Comparison of ENCODE assay signal across 10 mouse cellular contexts in genomic region chr8:87539829-87540394, GRCm38 (mm10). TPM values are rescaled to one million over a fixed set of nuclear protein-coding genes. Genes with fewer than 3 reads are reported as not detected.
A peak's percentile ranks its signal among the peaks of the same experiment; 100 is the strongest.
DNase-seq lines count a peak whose midpoint lies in the region; ATAC-seq and TF ChIP-seq lines count a peak whose summit lies in the region.
"Had no signal": no experiment of that assay in that cellular context is flagged by ENCODE, and none has a peak within 500 bp of the region (broad histone marks: within the 10 kb centered on the region; RNA-seq: fewer than 3 reads in every experiment).

No protein-coding gene starts in this region.

- H3K4me3 ChIP-seq in limb, embryonic 12.5 days (replicated peaks), result no peak overlapping the region
- no peak overlapping the region for H3K4me3 ChIP-seq in limb, embryonic 10.5 days
- H3K4me3 ChIP-seq in heart, adult 2 months, result no peak overlapping the region
- H3K4me3 ChIP-seq in lung, adult 2 months (replicated peaks; ENCODE audit: extremely low read depth, low read depth, low read length), result no peak overlapping the region

- WGBS in limb, embryonic 12.5 days, result 34% methylated on average over 15 of the region's 15 CpGs
- 37% methylated on average over 15 of the region's 15 CpGs for WGBS in limb, embryonic 10.5 days
- WGBS in heart, adult 2 months, result 22% methylated on average over 15 of the region's 15 CpGs
- 26% methylated on average over 15 of the region's 15 CpGs for WGBS in lung, adult 2 months

- H3K36me3 ChIP-seq in limb, embryonic 12.5 days, result no peaks in the 10 kb centered on the region
- no peaks in the 10 kb centered on the region for H3K36me3 ChIP-seq in limb, embryonic 10.5 days
- no peaks in the 10 kb centered on the region for H3K36me3 ChIP-seq in heart, adult 2 months (ENCODE audit: control insufficient read depth, insufficient read depth, low read length)

- no peak for ATAC-seq in limb, embryonic 12.5 days (ENCODE audit: insufficient number of reproducible peaks, insufficient read depth, low FRiP score, low TSS enrichment, low read depth)

- no peak overlapping the region for H3K9ac ChIP-seq in limb, embryonic 12.5 days (replicated peaks)
- H3K9ac ChIP-seq in heart, adult 2 months (ENCODE audit: low read depth, low read length), result no peak overlapping the region

- no peak for TF ChIP-seq CTCF in heart, adult 2 months (IDR thresholded peaks at IDR 0.05)
- TF ChIP-seq CTCF in lung, adult 2 months (IDR thresholded peaks at IDR 0.05; ENCODE audit: insufficient read depth, low read length), result no peak

- no peak for TF ChIP-seq POLR2A in heart, adult 2 months (IDR thresholded peaks at IDR 0.05; ENCODE audit: insufficient read depth, low read depth, low read length)
- TF ChIP-seq POLR2A in lung, adult 2 months (IDR thresholded peaks at IDR 0.05; ENCODE audit: borderline replicate concordance, extremely low read depth, low read depth, low read length), result no peak

- peak overlapping the region; percentile 7; the same call in 1 of the 2 replicates for H3K4me2 ChIP-seq in limb, embryonic 12.5 days

- TF ChIP-seq EP300 in heart, adult 2 months (IDR thresholded peaks at IDR 0.05; ENCODE audit: insufficient read depth, low read depth, low read length), result no peak

- peaks cover 4% of the 10 kb centered on the region; the same call in 1 of the 2 replicates for H3K9me3 ChIP-seq in limb, embryonic 12.5 days
- no peaks in the 10 kb centered on the region for H3K9me3 ChIP-seq in limb, embryonic 10.5 days (replicated peaks)

- intact Hi-C loops in left cerebral cortex, postnatal 10 days (cut with DNase I), result loop anchor here (10.0 kb wide), 2 partner anchors 65 to 435 kb away; partner anchors contain the start of gene Cbln1
- intact Hi-C loops in heart, adult 2 months (cut with DNase I), result loop anchor here (10.0 kb wide), 1 partner anchor 325 kb away; no protein-coding TSS in a partner anchor

- no peak overlapping the region for H3K27ac ChIP-seq in limb, embryonic 12.5 days
- H3K27ac ChIP-seq in limb, embryonic 10.5 days, result no peak overlapping the region
- H3K27ac ChIP-seq in heart, adult 2 months, result no peak overlapping the region

- H3K79me2 ChIP-seq in heart, adult 2 months (replicated peaks; ENCODE audit: control insufficient read depth, insufficient read depth, low read length), result no peaks in the 10 kb centered on the region

- H3K27me3 ChIP-seq in limb, embryonic 12.5 days, result peaks cover 15% of the 10 kb centered on the region
- peaks cover 31% of the 10 kb centered on the region; the same call in 1 of the 2 replicates for H3K27me3 ChIP-seq in limb, embryonic 10.5 days (ENCODE audit: low read depth, poor library complexity, severe bottlenecking)
- no peaks in the 10 kb centered on the region for H3K27me3 ChIP-seq in heart, adult 2 months (ENCODE audit: control insufficient read depth, insufficient read depth, low read length)

- no peak for DNase-seq in limb, embryonic 10.5 days (ENCODE audit: low spot score)
- peak; percentile 16 to 18 for DNase-seq in frontal cortex, postnatal 14 days (ENCODE audit: low spot score in 2 of 2)
- peak; percentile 9 to 35 for DNase-seq in left cerebral cortex, postnatal 10 days (ENCODE audit: extremely low spot score in 1 of 2, low spot score in 2 of 2)
- peak; percentile 18 for DNase-seq in right cerebral cortex, postnatal 25 days
- no peak for DNase-seq in heart, adult 9 months (ENCODE audit: low spot score in 2 of 2)
- no peak for DNase-seq in heart, adult 2 months
- DNase-seq in lung, adult 2 months, result no peak

- H3K4me1 ChIP-seq in limb, embryonic 12.5 days (replicated peaks), result peaks cover 8% of the 10 kb centered on the region; the same call in 1 of the 2 replicates
- H3K4me1 ChIP-seq in limb, embryonic 10.5 days, result peaks cover 9% of the 10 kb centered on the region
- no peaks in the 10 kb centered on the region; the same call in 1 of the 2 replicates for H3K4me1 ChIP-seq in heart, adult 2 months (ENCODE audit: control insufficient read depth, insufficient read depth, low read length)
- H3K4me1 ChIP-seq in lung, adult 2 months (ENCODE audit: control insufficient read depth, insufficient read depth, low read length), result no peaks in the 10 kb centered on the region

RNA-seq across cellular contexts. Expression of gene 4933402J07Rik, which starts 23.7 kb away (rescaled TPM):
- not detected in 2 replicates for polyA plus RNA-seq in limb, embryonic 12.5 days (2016; fragmentation: Nextera tagmentation; extraction: Ambion mirVana)
- polyA plus RNA-seq in limb, embryonic 10.5 days (2016; fragmentation: Nextera tagmentation; extraction: Ambion mirVana), result not detected in 2 replicates
- total RNA-seq in left cerebral cortex, postnatal 10 days (2021), result not detected
- not detected for total RNA-seq in heart, adult 2 months (2021)
- 0.10 and 0.18 TPM in 2 replicates for polyA plus RNA-seq in heart, adult 2 months (2012; rRNA removed)
- not detected in 2 replicates for polyA plus RNA-seq in lung, adult 2 months (2012; rRNA removed)
- total RNA-seq: left cerebral cortex, adult 8-10 months had no signal
- polyA plus RNA-seq: C2C12 had no signal

Comparison
In these comparisons a context has a peak if more than half of its experiments do, and no peak if none do; other contexts are left out.
1. DNase-seq: peak in frontal cortex, postnatal 14 days (2 of 2), left cerebral cortex, postnatal 10 days (2 of 2) and right cerebral cortex, postnatal 25 days (single experiment); none in limb, embryonic 10.5 days (single experiment), heart, adult 9 months (0 of 2), heart, adult 2 months (0 of 2) and lung, adult 2 months (single experiment).